Mouse (Mus musculus) intestine, embryonic 16.5 days (tissue): ENCODE results near the gene Neu3. TPM values are rescaled to one million over a fixed set of nuclear protein-coding genes. Genes with fewer than 3 reads are reported as not detected.
A peak's percentile ranks its signal among the peaks of the same experiment; 100 is the strongest.

ENCODE experiments used
- ATAC-seq: fragments of 200-750 bp; cut with Nextera tagmentation; 2 replicates; pipeline ENCODE4 v1.8.0; 2017; ENCODE audit warnings: moderate TSS enrichment, moderate library complexity
- H3K27ac ChIP-seq: fragments of 300-500 bp; sonication (generic); 2 replicates; pipeline ENCODE4 v1.5.1; 2014; ENCODE audit warnings: mild to moderate bottlenecking, low read length
- H3K27me3 ChIP-seq: fragments of 300-500 bp; sonication (generic); replicated peaks from 2 replicates; pipeline ENCODE4 v1.6.1; 2014; ENCODE audit warnings: low read length, control low read depth, mixed read lengths; ENCODE audit not compliant: control insufficient read depth, insufficient read depth
- H3K36me3 ChIP-seq: fragments of 300-500 bp; sonication (generic); 2 replicates; pipeline ENCODE4 v1.6.1; 2014; ENCODE audit warnings: low read length, control low read depth; ENCODE audit not compliant: control insufficient read depth, insufficient read depth
- H3K4me1 ChIP-seq: fragments of 300-500 bp; sonication (generic); 2 replicates; pipeline ENCODE4 v1.6.1; 2014; ENCODE audit warnings: low read length, control low read depth, mixed read lengths; ENCODE audit not compliant: control insufficient read depth, insufficient read depth
- H3K4me2 ChIP-seq: fragments of 300-500 bp; sonication (generic); 2 replicates; pipeline ENCODE4 v1.6.1; 2014; ENCODE audit warnings: low read depth, low read length, control low read depth
- H3K4me3 ChIP-seq: fragments of 300-500 bp; sonication (generic); 2 replicates; pipeline ENCODE4 v1.5.1; 2014; ENCODE audit warnings: mild to moderate bottlenecking, low read length
- H3K9ac ChIP-seq: fragments of 300-500 bp; sonication (generic); 2 replicates; pipeline ENCODE4 v1.6.1; 2014; ENCODE audit warnings: low read depth, low read length
- H3K9me3 ChIP-seq: fragments of 300-500 bp; sonication (generic); 2 replicates; pipeline ENCODE4 v1.6.1; 2016; ENCODE audit warnings: low read length, control low read depth; ENCODE audit not compliant: control insufficient read depth
- WGBS: fragments of 180-500 bp; shearing (Covaris S2); extraction: QIAGEN DNeasy Blood & Tissue Kit; methylation state at CpG from one replicate; pipeline ENCODE4 v1.1.7; 2014; 5-methylcytosine and 5-hydroxymethylcytosine counted together
- polyA plus RNA-seq: library from polyadenylated mRNA; unstranded; fragments of >200 nt; fragmentation: Nextera tagmentation; extraction: Ambion mirVana; gene quantifications from 2 replicates; pipeline ENCODE4 v1.2.1, GENCODE M21; 2015

Gene Neu3
- polyA plus RNA-seq, 1 experiment from 2014 or later: 6.0 TPM

GRCm38 (mm10) chr7:99803535-99803934 is 24.7 kb downstream of the Neu3 start:
- Histone ChIP-seq H3K4me2 (no peak overlapping the region), H3K9me3 (no peaks in the 10 kb centered on the region), H3K27me3 (no peaks in the 10 kb centered on the region), H3K36me3 (no peaks in the 10 kb centered on the region), H3K9ac (no peak overlapping the region), H3K4me1 (no peaks in the 10 kb centered on the region), H3K27ac (no peak overlapping the region), H3K4me3 (no peak overlapping the region)
- 63% methylated on average over 8 of the region's 8 CpGs for WGBS
- no peak for ATAC-seq

GRCm38 (mm10) chr7:99799118-99799517 is 29.1 kb downstream of the Neu3 start:
- H3K4me3 ChIP-seq: no peak overlapping the region
- H3K36me3 ChIP-seq: no peaks in the 10 kb centered on the region
- no peak for ATAC-seq
- peaks cover 7% of the 10 kb centered on the region; the same call in 1 of the 2 replicates for H3K4me1 ChIP-seq
- H3K4me2 ChIP-seq: no peak overlapping the region
- no peaks in the 10 kb centered on the region for H3K27me3 ChIP-seq
- 77% methylated on average over 7 of the region's 7 CpGs for WGBS
- H3K9ac ChIP-seq: no peak overlapping the region
- no peak overlapping the region for H3K27ac ChIP-seq
- no peaks in the 10 kb centered on the region for H3K9me3 ChIP-seq

DNA sequence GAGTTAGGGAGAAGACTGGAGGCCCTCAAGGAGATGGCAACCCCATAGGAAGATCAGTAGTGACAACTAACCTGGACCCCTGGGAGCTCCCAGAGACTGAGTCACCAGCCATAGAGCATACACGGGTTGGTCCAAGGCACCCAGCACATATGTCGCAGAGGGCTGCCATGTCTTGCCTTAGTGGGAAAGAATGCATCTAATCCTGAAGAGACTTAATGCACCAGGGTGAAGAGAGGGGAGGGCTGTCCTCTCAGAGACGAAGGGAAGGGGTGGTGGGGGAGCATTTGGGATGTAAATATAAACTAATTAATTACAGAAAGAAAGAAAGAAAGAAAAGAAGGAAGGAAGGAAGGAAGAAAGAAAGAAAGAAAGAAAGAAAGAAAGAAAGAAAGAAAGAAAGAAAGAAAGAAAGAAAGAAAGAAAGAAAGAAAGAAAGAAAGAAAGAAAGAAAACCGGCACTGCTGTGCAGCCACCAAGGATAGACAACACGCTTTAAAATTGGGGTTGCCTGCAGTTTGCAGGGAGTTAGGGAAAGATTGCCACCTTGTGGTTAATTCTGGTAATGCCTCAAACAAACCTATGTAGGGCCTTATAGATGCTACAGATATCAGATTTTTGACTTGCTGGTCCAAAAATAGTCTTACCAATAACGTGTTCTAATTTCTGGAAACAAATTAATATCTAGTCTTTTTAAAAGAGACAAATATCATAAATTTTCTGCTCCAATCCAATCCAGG is 30.1 kb downstream of the Neu3 start:
- Histone ChIP-seq H3K4me2 (no peak overlapping the region), H3K4me3 (no peak overlapping the region), H3K27ac (no peak overlapping the region), H3K36me3 (no peaks in the 10 kb centered on the region), H3K27me3 (no peaks in the 10 kb centered on the region), H3K4me1 (peaks cover 7% of the 10 kb centered on the region; the same call in 1 of the 2 replicates), H3K9me3 (no peaks in the 10 kb centered on the region), H3K9ac (no peak overlapping the region)
- ATAC-seq: no peak
- 38% methylated on average over 6 of the region's 6 CpGs for WGBS

GRCm38 (mm10) chr7:99797261-99797660 is 31.0 kb downstream of the Neu3 start:
- Histone ChIP-seq H3K9ac (no peak overlapping the region), H3K4me3 (no peak overlapping the region)
- 65% methylated on average over 3 of the region's 3 CpGs for WGBS

GRCm38 (mm10) chr7:99796471-99796870 is 31.7 kb downstream of the Neu3 start:
- Histone ChIP-seq H3K27me3 (no peaks in the 10 kb centered on the region), H3K36me3 (no peaks in the 10 kb centered on the region), H3K27ac (no peak overlapping the region), H3K9me3 (no peaks in the 10 kb centered on the region), H3K4me3 (no peak overlapping the region), H3K9ac (no peak overlapping the region), H3K4me2 (no peak overlapping the region), H3K4me1 (peaks cover 7% of the 10 kb centered on the region; the same call in 1 of the 2 replicates)
- no peak for ATAC-seq
- WGBS: 82% methylated on average over 3 of the region's 3 CpGs

More at GRCm38 (mm10) chr7:99797261-99797660, 31.0 kb downstream of the Neu3 start:
- no peak overlapping the region for H3K27ac ChIP-seq
- no peaks in the 10 kb centered on the region for H3K36me3 ChIP-seq
- no peak overlapping the region for H3K4me2 ChIP-seq
- no peak for ATAC-seq
- no peaks in the 10 kb centered on the region for H3K9me3 ChIP-seq
- H3K27me3 ChIP-seq: no peaks in the 10 kb centered on the region
- H3K4me1 ChIP-seq: peaks cover 7% of the 10 kb centered on the region; the same call in 1 of the 2 replicates

- WGBS: 15% methylated on average over 17 of the region's 17 CpGs
- Histone ChIP-seq H3K4me1 (peaks cover 7% of the 10 kb centered on the region; the same call in 1 of the 2 replicates), H3K36me3 (no peaks in the 10 kb centered on the region), H3K9me3 (no peaks in the 10 kb centered on the region), H3K27me3 (no peaks in the 10 kb centered on the region), H3K4me3 (no peak overlapping the region), H3K27ac (no peak overlapping the region), H3K9ac (no peak overlapping the region), H3K4me2 (peak overlapping the region; percentile 14; the same call in 1 of the 2 replicates)
- ATAC-seq: no peak
Observed at GRCm38 (mm10) chr7:99795192-99795981, 32.8 kb downstream of the Neu3 start.

DNA sequence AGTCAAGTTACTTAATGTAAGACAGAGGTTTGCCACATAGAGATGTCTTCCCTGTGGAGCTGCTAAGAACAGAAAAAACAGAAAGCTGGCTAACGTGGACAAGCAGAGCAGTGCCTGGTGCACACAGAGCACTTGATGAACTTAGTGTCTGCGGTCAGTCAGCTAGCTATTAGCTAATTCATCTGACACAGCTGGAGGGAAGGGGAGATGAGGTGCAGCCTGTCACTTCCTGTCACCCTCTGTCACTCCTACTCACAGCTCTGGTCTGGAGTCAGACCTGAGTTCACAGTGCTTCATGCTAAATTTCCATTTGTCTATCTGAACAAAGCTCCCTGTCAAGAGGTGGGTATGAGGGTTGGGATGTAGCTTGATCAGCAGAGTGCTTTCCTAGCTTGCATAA is 34.1 kb downstream of the Neu3 start:
- Histone ChIP-seq H3K4me2 (no peak overlapping the region), H3K27me3 (no peaks in the 10 kb centered on the region), H3K4me1 (peaks cover 7% of the 10 kb centered on the region; the same call in 1 of the 2 replicates), H3K9me3 (no peaks in the 10 kb centered on the region), H3K4me3 (no peak overlapping the region), H3K36me3 (no peaks in the 10 kb centered on the region), H3K9ac (no peak overlapping the region), H3K27ac (no peak overlapping the region)
- no peak for ATAC-seq
- WGBS: 47% methylated on average over 2 of the region's 2 CpGs

DNA sequence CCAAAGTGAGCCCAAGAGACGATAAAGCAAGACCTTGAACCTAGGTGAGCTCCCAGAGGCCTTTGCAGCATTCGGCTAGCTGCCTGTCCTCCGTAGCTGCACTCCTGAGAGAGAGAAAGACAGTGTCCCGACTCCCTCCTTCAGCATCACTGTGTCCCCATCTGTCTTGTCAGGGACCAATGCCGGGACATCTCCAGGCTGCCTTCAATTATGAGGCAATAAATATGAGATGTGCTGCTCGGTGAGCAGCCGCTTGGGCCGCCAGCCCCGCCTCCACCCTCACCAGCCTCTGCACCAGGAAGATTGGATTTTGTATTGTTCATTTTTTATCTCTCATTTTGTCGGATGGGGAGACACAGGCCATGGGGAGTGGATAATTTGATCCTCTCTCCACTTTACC is 37.4 kb downstream of the Neu3 start:
- ATAC-seq: no peak

DNA sequence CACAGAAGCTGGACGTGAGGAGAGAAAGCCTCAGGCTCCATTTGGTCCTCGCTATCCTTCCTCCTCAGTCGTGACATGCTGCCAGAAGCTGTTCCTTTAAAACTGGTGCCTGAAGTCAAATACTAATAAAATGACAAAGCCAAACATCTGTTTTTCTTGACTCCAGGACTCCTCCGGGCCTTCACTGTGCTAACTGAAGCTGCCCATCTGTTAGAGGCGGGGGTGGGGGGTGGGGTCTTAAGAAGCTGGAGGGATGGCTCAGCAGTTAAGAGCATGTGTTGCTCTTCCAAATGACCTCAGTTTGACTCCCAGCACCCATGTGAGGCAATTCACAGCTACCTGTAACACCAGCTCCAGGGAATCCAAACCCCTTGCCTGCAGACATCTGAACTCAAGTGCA is 39.7 kb downstream of the Neu3 start:
- H3K4me1 ChIP-seq: no peaks in the 10 kb centered on the region
- ATAC-seq: peak; percentile 42; the same call in 1 of the 2 replicates
- 37% methylated on average over 5 of the region's 5 CpGs for WGBS
- no peaks in the 10 kb centered on the region for H3K36me3 ChIP-seq
- no peak overlapping the region for H3K4me2 ChIP-seq
- no peak overlapping the region for H3K9ac ChIP-seq
- no peaks in the 10 kb centered on the region for H3K9me3 ChIP-seq
- H3K27ac ChIP-seq: no peak overlapping the region
- no peaks in the 10 kb centered on the region for H3K27me3 ChIP-seq
- no peak overlapping the region for H3K4me3 ChIP-seq

More for the DNA sequence above, 37.4 kb downstream of the Neu3 start:
- Histone ChIP-seq H3K36me3 (no peaks in the 10 kb centered on the region), H3K27ac (no peak overlapping the region), H3K9ac (no peak overlapping the region), H3K27me3 (no peaks in the 10 kb centered on the region), H3K9me3 (no peaks in the 10 kb centered on the region), H3K4me2 (no peak overlapping the region), H3K4me1 (peaks cover 6% of the 10 kb centered on the region; the same call in 1 of the 2 replicates), H3K4me3 (no peak overlapping the region)
- 70% methylated on average over 10 of the region's 10 CpGs for WGBS
